Mouse (Mus musculus) small intestine, adult 2 months (tissue): Measurements from ENCODE around the gene Rhbdf2. TPM values are rescaled to one million over a fixed set of nuclear protein-coding genes. Genes with fewer than 3 reads are reported as not detected.
A peak's percentile ranks its signal among the peaks of the same experiment; 100 is the strongest.

Experiments
- H3K27ac ChIP-seq: fragments of 200-500 bp; 2 replicates; pipeline ENCODE4 v1.5.1; 2012; ENCODE audit warnings: low read depth, low read length, control low read depth, inconsistent platforms; ENCODE audit not compliant: insufficient read depth
- H3K27me3 ChIP-seq: fragments of 200-500 bp; 2 replicates; pipeline ENCODE4 v1.6.1; 2012; ENCODE audit warnings: mild to moderate bottlenecking, moderate library complexity, low read length, inconsistent platforms; ENCODE audit not compliant: control insufficient read depth, insufficient read depth
- H3K36me3 ChIP-seq: fragments of 200-500 bp; 2 replicates; pipeline ENCODE4 v1.6.1; 2012; ENCODE audit warnings: mild to moderate bottlenecking, low read length, control low read depth, inconsistent platforms; ENCODE audit not compliant: control insufficient read depth, insufficient read depth
- H3K4me1 ChIP-seq: fragments of 200-500 bp; 2 replicates; pipeline ENCODE4 v1.6.1; 2012; ENCODE audit warnings: low read length, inconsistent platforms, mixed read lengths; ENCODE audit not compliant: control insufficient read depth, insufficient read depth, insufficient read length
- H3K4me3 ChIP-seq: fragments of 200-500 bp; 2 replicates; pipeline ENCODE4 v1.5.1; 2012; ENCODE audit warnings: low read depth, mild to moderate bottlenecking, control low read depth, inconsistent platforms, low read length, moderate library complexity
- CTCF ChIP-seq: fragments of 200-500 bp; IDR thresholded peaks from 2 replicates; pipeline ENCODE4 v1.5.1; 2012; ENCODE audit warnings: low read depth, mild to moderate bottlenecking, control low read depth, inconsistent platforms, low read length, moderate library complexity, mixed read lengths; ENCODE audit not compliant: insufficient replicate concordance, insufficient read length; ENCODE audit errors: extremely low read depth
- POLR2A ChIP-seq: fragments of 200-500 bp; IDR thresholded peaks from 2 replicates; pipeline ENCODE4 v1.6.1; 2012; ENCODE audit warnings: low read depth, mild to moderate bottlenecking, control low read depth, inconsistent platforms, low read length, moderate library complexity
- WGBS: fragments of 180-500 bp; shearing (Covaris S2); methylation state at CpG from one replicate; pipeline ENCODE4 v1.1.7; 2018; 5-methylcytosine and 5-hydroxymethylcytosine counted together
- polyA plus RNA-seq: library from polyadenylated mRNA; depleted of rRNA; stranded (reverse); fragments of >200 nt; gene quantifications from 2 replicates; pipeline ENCODE4 v1.2.3, GENCODE M21; 2012

Rhbdf2 gene
- polyA plus RNA-seq, 1 experiment, result 40.8 TPM

DNA sequence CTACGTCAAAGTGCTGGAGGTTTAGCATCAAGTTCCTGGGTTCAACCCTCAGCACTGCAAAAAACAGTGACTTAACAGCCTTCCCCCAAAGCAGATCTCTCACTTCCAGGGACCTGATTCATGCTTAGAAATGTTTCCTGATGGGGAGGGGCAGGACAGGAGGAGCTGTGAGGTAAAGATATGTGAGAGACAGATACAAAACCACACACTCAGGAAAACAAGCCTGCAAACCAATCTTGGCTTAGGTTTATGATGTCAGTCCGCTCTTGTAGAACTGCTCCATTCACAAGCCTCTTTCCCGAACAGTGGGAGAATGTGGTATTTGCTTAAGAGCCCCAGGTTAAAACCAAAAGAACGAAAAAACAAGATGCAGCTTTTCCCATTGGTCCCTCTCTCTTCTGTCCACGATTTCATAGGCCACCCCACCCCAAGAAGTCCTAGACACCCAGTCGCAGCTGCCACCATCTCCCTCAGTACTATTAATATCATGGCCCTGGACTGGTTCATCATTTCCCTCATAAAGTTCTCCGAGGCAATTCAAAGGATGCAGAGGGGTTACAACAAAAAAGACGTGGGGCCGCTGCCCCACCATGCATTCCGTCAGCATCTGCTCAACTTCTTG lies 46.7 kb downstream of the Rhbdf2 start:
- Histone ChIP-seq H3K4me1 (peaks cover 6% of the 10 kb centered on the region), H3K4me3 (peak overlapping the region; percentile 99), H3K27ac (no peak overlapping the region), H3K27me3 (0 out of 2 replicates have a peak, but pooled peaks cover 3% of the 10 kb centered on the region), H3K36me3 (no peaks in the 10 kb centered on the region)
- no peak for TF ChIP-seq CTCF
- no peak for TF ChIP-seq POLR2A
- 40% methylated on average over 10 of the region's 10 CpGs for WGBS

GRCm38 (mm10) chr11:116579280-116579679 lies 47.5 kb downstream of the Rhbdf2 start:
- Histone ChIP-seq H3K27ac (no peak overlapping the region), H3K36me3 (no peaks in the 10 kb centered on the region)

GRCm38 (mm10) chr11:116575396-116575795 lies 51.4 kb downstream of the Rhbdf2 start:
- Histone ChIP-seq H3K4me1 (peaks cover 11% of the 10 kb centered on the region; the same call in 1 of the 2 replicates), H3K27me3 (0 out of 2 replicates have a peak, but pooled peaks cover 2% of the 10 kb centered on the region), H3K4me3 (no peak overlapping the region), H3K36me3 (no peaks in the 10 kb centered on the region), H3K27ac (no peak overlapping the region)
- WGBS, result 89% methylated on average over 2 of the region's 2 CpGs
- TF ChIP-seq POLR2A, result no peak
- no peak for TF ChIP-seq CTCF

More at GRCm38 (mm10) chr11:116579280-116579679, 47.5 kb downstream of the Rhbdf2 start:
- no peak overlapping the region for H3K4me3 ChIP-seq
- H3K27me3 ChIP-seq, result 0 out of 2 replicates have a peak, but pooled peaks cover 3% of the 10 kb centered on the region
- WGBS, result 93% methylated on average over 3 of the region's 3 CpGs
- TF ChIP-seq POLR2A (no peak), CTCF (no peak)
- H3K4me1 ChIP-seq, result peaks cover 6% of the 10 kb centered on the region

DNA sequence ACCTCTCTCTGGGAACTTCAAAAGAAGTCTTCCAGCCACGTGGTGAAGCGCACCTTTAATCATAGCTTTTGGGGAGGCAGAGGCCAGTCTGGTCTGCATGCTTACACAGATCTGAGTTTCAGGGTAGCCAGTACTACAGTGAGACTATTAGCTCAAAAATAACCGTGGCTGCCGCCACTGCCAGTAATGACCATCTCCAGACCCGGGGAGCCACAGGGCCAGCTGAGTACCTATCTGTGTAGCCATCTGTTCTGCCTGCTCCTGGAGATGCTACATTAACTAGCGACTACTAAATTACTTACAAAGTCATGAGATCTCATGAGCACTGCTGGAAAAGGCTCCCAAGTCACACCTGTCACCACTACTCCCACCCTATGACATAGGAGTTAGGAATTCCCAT lies 51.8 kb downstream of the Rhbdf2 start:
- no peaks in the 10 kb centered on the region for H3K27me3 ChIP-seq
- 81% methylated on average over 6 of the region's 6 CpGs for WGBS
- H3K27ac ChIP-seq, result no peak overlapping the region
- no peak overlapping the region for H3K4me3 ChIP-seq
- no peaks in the 10 kb centered on the region for H3K36me3 ChIP-seq
- peaks cover 10% of the 10 kb centered on the region; the same call in 1 of the 2 replicates for H3K4me1 ChIP-seq
- TF ChIP-seq CTCF (no peak), POLR2A (no peak)

- no peaks in the 10 kb centered on the region for H3K27me3 ChIP-seq
- no peak overlapping the region for H3K4me3 ChIP-seq
- no peak overlapping the region for H3K27ac ChIP-seq
- 85% methylated on average over 6 of the region's 6 CpGs for WGBS
- H3K4me1 ChIP-seq, result peaks cover 10% of the 10 kb centered on the region; the same call in 1 of the 2 replicates
- no peak for TF ChIP-seq CTCF
- no peak for TF ChIP-seq POLR2A
- H3K36me3 ChIP-seq, result no peaks in the 10 kb centered on the region
Observed at GRCm38 (mm10) chr11:116574486-116574885, 52.3 kb downstream of the Rhbdf2 start.

GRCm38 (mm10) chr11:116572756-116573543 lies 53.9 kb downstream of the Rhbdf2 start:
- Histone ChIP-seq H3K4me3 (no peak overlapping the region), H3K27ac (no peak overlapping the region), H3K4me1 (peaks cover 10% of the 10 kb centered on the region; the same call in 1 of the 2 replicates), H3K36me3 (no peaks in the 10 kb centered on the region), H3K27me3 (no peaks in the 10 kb centered on the region)
- TF ChIP-seq POLR2A, result no peak
- TF ChIP-seq CTCF, result no peak
- WGBS, result 64% methylated on average over 12 of the region's 12 CpGs
